Mouse (Mus musculus) retina, postnatal 7 days (tissue): Measurements from ENCODE around the gene Pard6a.
A peak's percentile ranks its signal among the peaks of the same experiment; 100 is the strongest.

Experiments used
- DNase-seq: peaks from one replicate; pipeline ENCODE4 v3.0.0-alpha.2; 2012; ENCODE audit warnings: low read depth, low spot score

Pard6a gene

GRCm38 (mm10) chr8:105700966-105701824, at the start of gene Pard6a, which contains the start of gene Acd:
Gene Pard6a, plus strand, starts transcription at chr8:105701148.
Gene Acd, minus strand, starts transcription at chr8:105701102.
- peak; percentile 93 for DNase-seq

- DNase-seq: no peak
These were observed 43.3 kb upstream of the Pard6a start for GRCm38 (mm10) chr8:105657641-105658040.

- no peak for DNase-seq
These were observed 39.8 kb upstream of the Pard6a start for GRCm38 (mm10) chr8:105661167-105661566.

- no peak for DNase-seq
These were observed 23.1 kb upstream of the Pard6a start for GRCm38 (mm10) chr8:105677891-105678290.

- no peak for DNase-seq
These were observed 15.6 kb upstream of the Pard6a start for GRCm38 (mm10) chr8:105685325-105685724.

GRCm38 (mm10) chr8:105685796-105686308, 15.1 kb upstream of the Pard6a start, which contains the start of gene Carmil2:
Gene Carmil2, plus strand, starts transcription at chr8:105686274.
- DNase-seq: no peak

GRCm38 (mm10) chr8:105686551-105686950, 14.4 kb upstream of the Pard6a start:
- DNase-seq: no peak

GRCm38 (mm10) chr8:105687512-105687911, 13.4 kb upstream of the Pard6a start:
- DNase-seq: no peak

GRCm38 (mm10) chr8:105688242-105688752, 12.7 kb upstream of the Pard6a start:
- DNase-seq: no peak

GRCm38 (mm10) chr8:105689256-105689982, 11.5 kb upstream of the Pard6a start:
- DNase-seq: no peak

- no peak for DNase-seq
These were observed 11.0 kb upstream of the Pard6a start for GRCm38 (mm10) chr8:105689983-105690360.

GRCm38 (mm10) chr8:105690978-105691377, 10.0 kb upstream of the Pard6a start:
- DNase-seq: no peak

- DNase-seq: no peak
These were observed 8.3 kb upstream of the Pard6a start for GRCm38 (mm10) chr8:105692449-105693182.

- DNase-seq: no peak
These were observed 7.3 kb upstream of the Pard6a start for GRCm38 (mm10) chr8:105693648-105694047.

- DNase-seq: no peak
These were observed 6.7 kb upstream of the Pard6a start for GRCm38 (mm10) chr8:105694051-105694799.

- DNase-seq: no peak
These were observed 5.7 kb upstream of the Pard6a start for GRCm38 (mm10) chr8:105695080-105695780.

GRCm38 (mm10) chr8:105697196-105697780, 3.7 kb upstream of the Pard6a start:
- DNase-seq: no peak

GRCm38 (mm10) chr8:105698734-105699133, 2.2 kb upstream of the Pard6a start:
- DNase-seq: no peak

- DNase-seq: no peak
These were observed 1.3 kb upstream of the Pard6a start for GRCm38 (mm10) chr8:105699488-105700215.
